Mouse (Mus musculus) MEL (cell line): ENCODE data around the gene Gpx4. TPM values are rescaled to one million over a fixed set of nuclear protein-coding genes. Genes with fewer than 3 reads are reported as not detected.

Experiments
- DNase-seq: peaks from one replicate; pipeline ENCODE4 v3.0.0; 2011; ENCODE audit warnings: low read depth, low spot score
- H3K27ac ChIP-seq: 2 replicates; pipeline ENCODE4 v1.5.1; 2012; ENCODE audit warnings: low read depth, mild to moderate bottlenecking, control low read depth, low read length, moderate library complexity; ENCODE audit not compliant: control insufficient read depth
- H3K27me3 ChIP-seq, 2 experiments: fragments of 150-350 bp in 1 of 2; sonication (generic) in 1 of 2; 2 replicates each; pipeline ENCODE4 v1.6.1; 2012; ENCODE audit warnings: low read length in 2 of 2, mild to moderate bottlenecking in 2 of 2, improper control_type of control experiment in 1 of 2, moderate library complexity in 1 of 2; ENCODE audit not compliant: insufficient read depth in 2 of 2, control insufficient read depth in 1 of 2
- H3K36me3 ChIP-seq, 2 experiments: 2 replicates each; pipeline ENCODE4 v1.6.1; 2012 to 2014; ENCODE audit warnings: low read length in 2 of 2, improper control_type of control experiment in 1 of 2, inconsistent platforms in 1 of 2, mild to moderate bottlenecking in 1 of 2; ENCODE audit not compliant: insufficient read depth in 2 of 2, control insufficient read depth in 1 of 2
- H3K4me1 ChIP-seq, 2 experiments: fragments of 150-350 bp in 1 of 2; sonication (generic) in 1 of 2; 2 replicates each; pipeline ENCODE4 v1.6.1; 2012; ENCODE audit warnings: low read length in 2 of 2, improper control_type of control experiment in 1 of 2, mild to moderate bottlenecking in 1 of 2; ENCODE audit not compliant: insufficient read depth in 2 of 2, control insufficient read depth in 1 of 2
- H3K4me3 ChIP-seq, 2 experiments: fragments of 150-350 bp in 1 of 2; sonication (generic) in 1 of 2; 2 replicates each; pipeline ENCODE4 v1.5.1; 2012; ENCODE audit warnings: low read depth in 2 of 2, low read length in 2 of 2, mild to moderate bottlenecking in 2 of 2, moderate library complexity in 2 of 2, control low read depth in 1 of 2, improper control_type of control experiment in 1 of 2; ENCODE audit not compliant: control insufficient read depth in 1 of 2, insufficient read depth in 1 of 2
- H3K79me2 ChIP-seq: 2 replicates; pipeline ENCODE4 v1.6.1; 2012; ENCODE audit warnings: mild to moderate bottlenecking, low read length, moderate library complexity; ENCODE audit not compliant: control insufficient read depth, poor library complexity, insufficient read depth
- H3K9ac ChIP-seq: 2 replicates; pipeline ENCODE4 v1.6.1; 2012; ENCODE audit warnings: low read depth, mild to moderate bottlenecking, control low read depth, low read length, moderate library complexity; ENCODE audit not compliant: control insufficient read depth, poor library complexity, severe bottlenecking
- H3K9me3 ChIP-seq: fragments of 150-350 bp; sonication (generic); replicated peaks from 2 replicates; pipeline ENCODE4 v1.6.1; 2012; ENCODE audit warnings: mild to moderate bottlenecking, low read length, improper control_type of control experiment, moderate library complexity; ENCODE audit not compliant: insufficient read depth
- BHLHE40 ChIP-seq: IDR thresholded peaks from 2 replicates; pipeline ENCODE4 v1.6.1; 2012; ENCODE audit warnings: low read depth, mild to moderate bottlenecking, inconsistent platforms, low read length, improper control_type of control experiment, borderline replicate concordance
- CTCF ChIP-seq, 3 experiments: IDR thresholded peaks in 2 of 3; conservative IDR thresholded peaks in 1 of 3; 2 replicates each; pipeline ENCODE4 v1.5.1; 2011 to 2012; ENCODE audit warnings: low read length in 3 of 3, low read depth in 2 of 3, mild to moderate bottlenecking in 2 of 3, improper control_type of control experiment in 1 of 3, inconsistent platforms in 1 of 3, mixed read lengths in 1 of 3, moderate library complexity in 1 of 3; ENCODE audit not compliant: control insufficient read depth in 1 of 3, insufficient read depth in 1 of 3, poor library complexity in 1 of 3, severe bottlenecking in 1 of 3
- E2F4 ChIP-seq: IDR thresholded peaks from 2 replicates; pipeline ENCODE4 v1.6.1; 2011; ENCODE audit warnings: low read depth, low read length, improper control_type of control experiment, borderline replicate concordance
- ETS1 ChIP-seq: IDR thresholded peaks from 2 replicates; pipeline ENCODE4 v1.6.1; 2012; ENCODE audit warnings: low read depth, mild to moderate bottlenecking, inconsistent platforms, low read length, improper control_type of control experiment, moderate library complexity
- HCFC1 ChIP-seq: IDR thresholded peaks from 2 replicates; pipeline ENCODE4 v1.6.1; 2012; ENCODE audit warnings: low read depth, mild to moderate bottlenecking, inconsistent platforms, low read length, improper control_type of control experiment, moderate library complexity
- MAFK ChIP-seq: IDR thresholded peaks from 2 replicates; pipeline ENCODE4 v1.6.1; 2011; ENCODE audit warnings: low read depth, mild to moderate bottlenecking, low read length, improper control_type of control experiment, borderline replicate concordance
- MXI1 ChIP-seq: IDR thresholded peaks from 2 replicates; pipeline ENCODE4 v1.6.1; 2011; ENCODE audit warnings: mild to moderate bottlenecking, low read depth, low read length, improper control_type of control experiment
- MYB ChIP-seq: IDR thresholded peaks from 2 replicates; pipeline ENCODE4 v1.6.1; 2011; ENCODE audit warnings: mild to moderate bottlenecking, low read depth, low read length, improper control_type of control experiment
- POLR2A ChIP-seq, 2 experiments: IDR thresholded peaks; 2 replicates each; pipeline ENCODE4 v1.6.1; 2011 to 2012; ENCODE audit warnings: low read length in 2 of 2, mild to moderate bottlenecking in 2 of 2, control low read depth in 1 of 2, improper control_type of control experiment in 1 of 2, low read depth in 1 of 2, moderate library complexity in 1 of 2; ENCODE audit not compliant: control insufficient read depth in 1 of 2, insufficient read depth in 1 of 2, poor library complexity in 1 of 2
- POLR2AphosphoS2 ChIP-seq: IDR thresholded peaks from 2 replicates; pipeline ENCODE4 v1.6.1; 2011; ENCODE audit warnings: low read length, improper control_type of control experiment
- POLR2AphosphoS5 ChIP-seq: IDR thresholded peaks from 2 replicates; pipeline ENCODE4 v1.6.1; 2012; ENCODE audit warnings: low read depth, borderline replicate concordance, mild to moderate bottlenecking, inconsistent platforms, low read length, moderate library complexity, mixed read lengths
- SMC3 ChIP-seq: IDR thresholded peaks from 2 replicates; pipeline ENCODE4 v1.6.1; 2011; ENCODE audit warnings: low read depth, low read length, improper control_type of control experiment
- TCF12 ChIP-seq: IDR thresholded peaks from 2 replicates; pipeline ENCODE4 v1.6.1; 2014; ENCODE audit warnings: low read depth, mild to moderate bottlenecking, inconsistent platforms, low read length, improper control_type of control experiment, moderate library complexity
- USF1 ChIP-seq: IDR thresholded peaks from 2 replicates; pipeline ENCODE4 v1.6.1; 2014; ENCODE audit warnings: low read depth, mild to moderate bottlenecking, inconsistent platforms, low read length, improper control_type of control experiment, moderate library complexity
- USF2 ChIP-seq, 2 experiments: IDR thresholded peaks; 2 replicates each; pipeline ENCODE4 v1.6.1; 2011 to 2012; ENCODE audit warnings: improper control_type of control experiment in 2 of 2, low read length in 2 of 2, borderline replicate concordance in 1 of 2, inconsistent platforms in 1 of 2, low read depth in 1 of 2, mild to moderate bottlenecking in 1 of 2; ENCODE audit not compliant: insufficient read depth in 1 of 2
- ZC3H11A ChIP-seq: IDR thresholded peaks from 2 replicates; pipeline ENCODE4 v1.6.1; 2012; ENCODE audit warnings: low read depth, mild to moderate bottlenecking, inconsistent platforms, low read length, improper control_type of control experiment
- ZKSCAN1 ChIP-seq: IDR thresholded peaks from 2 replicates; pipeline ENCODE4 v1.6.1; 2012; ENCODE audit warnings: low read depth, mild to moderate bottlenecking, inconsistent platforms, low read length, improper control_type of control experiment, moderate library complexity
- polyA plus RNA-seq, 2 experiments: library from polyadenylated mRNA; stranded (reverse) in 1 of 2; unstranded in 1 of 2; fragments of >175 nt in 1 of 2; fragments of >200 nt in 1 of 2; gene quantifications; 2 replicates each; pipeline versions ENCODE4 v1.2.1 to v1.2.4; 2012; ENCODE audit warnings: low replicate concordance in 2 of 2, low read depth in 1 of 2; ENCODE audit not compliant: insufficient read length in 2 of 2, insufficient read depth in 1 of 2, missing spikeins in 1 of 2
- total RNA-seq: library from RNA; depleted of rRNA; stranded (reverse); fragments of 300-350 nt; gene quantifications from 2 replicates; pipeline ENCODE4 v1.2.3, GENCODE M21; 2012

Gene Gpx4
- total and polyA plus RNA-seq, 3 experiments, result 508 to 536 TPM; not detected in 1

- H3K4me3 ChIP-seq, result no peak overlapping the region
- DNase-seq, result peak; percentile 29
- TF ChIP-seq SMC3 (0 out of 2 replicates have a peak, but pooled peaks have one; percentile 13), ZC3H11A (no peak), CTCF (IDR thresholded peaks at IDR 0.05 in 2 of 3, conservative IDR thresholded peaks at IDR 0.05 in 1 of 3; ENCODE audit: control insufficient read depth in 1 of 3, insufficient read depth in 1 of 3, low read depth in 2 of 3, low read length in 3 of 3, poor library complexity in 1 of 3, severe bottlenecking in 1 of 3) (peak; percentile 15 to 34 (median 17); a peak in 3 of 6 replicates)
- TF ChIP-seq, all 39 proteins: peak for 2
- H3K27me3 ChIP-seq, result no peaks in the 10 kb centered on the region
- no peaks in the 10 kb centered on the region for H3K9me3 ChIP-seq
- H3K36me3 ChIP-seq, result peaks cover 2 to 31% of the 10 kb centered on the region in 2 experiments; a peak in 3 of 4 replicates
- peaks cover 12 to 37% of the 10 kb centered on the region in 2 experiments for H3K4me1 ChIP-seq
- no peak overlapping the region for H3K9ac ChIP-seq
- H3K27ac ChIP-seq, result no peak overlapping the region
- H3K79me2 ChIP-seq, result peaks cover 12% of the 10 kb centered on the region
Observed at GRCm38 (mm10) chr10:80020603-80021319, 26.2 kb upstream of the Gpx4 start.

- no peak overlapping the region for H3K27ac ChIP-seq
- no peak for DNase-seq
- no peak for TF ChIP-seq HCFC1
- TF ChIP-seq POLR2AphosphoS5, result no peak
- TF ChIP-seq USF2 (IDR thresholded peaks at IDR 0.05; ENCODE audit: borderline replicate concordance in 1 of 2, insufficient read depth in 1 of 2, low read depth in 1 of 2, low read length in 2 of 2), result no peak
- no peak for TF ChIP-seq E2F4
- no peak for TF ChIP-seq BHLHE40
- no peak for TF ChIP-seq ZKSCAN1
- TF ChIP-seq SMC3, result no peak
- TF ChIP-seq CTCF (IDR thresholded peaks at IDR 0.05 in 2 of 3, conservative IDR thresholded peaks at IDR 0.05 in 1 of 3; ENCODE audit: control insufficient read depth in 1 of 3, insufficient read depth in 1 of 3, low read depth in 2 of 3, low read length in 3 of 3, poor library complexity in 1 of 3, severe bottlenecking in 1 of 3), result no peak
- TF ChIP-seq, all 39 proteins: peak for 0
- Histone ChIP-seq H3K9me3 (no peaks in the 10 kb centered on the region), H3K27me3 (no peaks in the 10 kb centered on the region), H3K36me3 (peaks cover 2 to 31% of the 10 kb centered on the region in 2 experiments; a peak in 3 of 4 replicates), H3K4me3 (no peak overlapping the region), H3K9ac (no peak overlapping the region), H3K79me2 (peaks cover 12% of the 10 kb centered on the region), H3K4me1 (peaks cover 12 to 33% of the 10 kb centered on the region in 2 experiments)
Observed at GRCm38 (mm10) chr10:80021320-80021641, 25.7 kb upstream of the Gpx4 start.

- no peak overlapping the region for H3K4me3 ChIP-seq
- TF ChIP-seq E2F4 (no peak), MYB (no peak), ETS1 (no peak), POLR2A (IDR thresholded peaks at IDR 0.05; ENCODE audit: control insufficient read depth in 1 of 2, insufficient read depth in 1 of 2, low read depth in 1 of 2, low read length in 2 of 2, poor library complexity in 1 of 2) (no peak), MXI1 (no peak), CTCF (IDR thresholded peaks at IDR 0.05 in 2 of 3, conservative IDR thresholded peaks at IDR 0.05 in 1 of 3; ENCODE audit: control insufficient read depth in 1 of 3, insufficient read depth in 1 of 3, low read depth in 2 of 3, low read length in 3 of 3, poor library complexity in 1 of 3, severe bottlenecking in 1 of 3) (no peak), POLR2AphosphoS2 (no peak), MAFK (no peak), USF2 (IDR thresholded peaks at IDR 0.05; ENCODE audit: borderline replicate concordance in 1 of 2, insufficient read depth in 1 of 2, low read depth in 1 of 2, low read length in 2 of 2) (no peak), HCFC1 (no peak), ZC3H11A (no peak), ZKSCAN1 (no peak), TCF12 (no peak), USF1 (no peak)
- peaks cover 10 to 32% of the 10 kb centered on the region in 2 experiments for H3K4me1 ChIP-seq
- H3K27ac ChIP-seq, result no peak overlapping the region
- no peak overlapping the region for H3K9ac ChIP-seq
- peaks cover 6% of the 10 kb centered on the region for H3K79me2 ChIP-seq
- no peaks in the 10 kb centered on the region for H3K9me3 ChIP-seq
- H3K27me3 ChIP-seq, result no peaks in the 10 kb centered on the region
- peaks cover 2 to 31% of the 10 kb centered on the region in 2 experiments; a peak in 3 of 4 replicates for H3K36me3 ChIP-seq
- DNase-seq, result no peak
Observed at GRCm38 (mm10) chr10:80022164-80022563, 24.8 kb upstream of the Gpx4 start.
